Mouse (Mus musculus) ES-E14 (cell line): ENCODE measurements around the gene Plagl2.

Experiments
- CHD2 ChIP-seq: IDR thresholded peaks from 2 replicates; pipeline ENCODE4 v1.6.1; 2014; ENCODE audit warnings: mild to moderate bottlenecking, low read depth, low read length, inconsistent platforms
- MAFK ChIP-seq: IDR thresholded peaks from 2 replicates; pipeline ENCODE4 v1.6.1; 2014; ENCODE audit warnings: mild to moderate bottlenecking, low read depth, low read length, inconsistent platforms; ENCODE audit not compliant: insufficient read depth

DNA sequence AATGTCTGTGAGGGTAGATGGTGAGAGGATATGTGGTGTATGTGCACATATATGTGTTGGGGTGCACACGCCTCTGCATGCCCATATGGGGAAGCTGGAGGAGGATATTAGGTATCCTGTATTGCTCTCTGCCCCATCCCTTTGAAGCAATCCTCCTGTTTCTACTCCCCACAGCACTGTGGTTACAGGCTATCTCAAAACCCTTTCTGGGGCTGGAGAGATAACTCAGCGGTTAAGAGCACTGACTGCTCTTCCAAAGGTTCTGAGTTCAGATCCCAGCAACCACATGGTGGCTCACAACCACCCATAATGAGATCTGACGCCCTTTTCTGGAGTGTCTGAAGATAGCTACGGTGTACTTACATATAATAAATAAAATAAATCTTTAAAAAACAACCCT is 45.3 kb upstream of the Plagl2 start:
- TF ChIP-seq CHD2 (no peak), MAFK (no peak)
